In genomic region chr11:53087896-53088295, GRCm38 (mm10) we compare ENCODE assay signal across 3 mouse cellular contexts.
DNase-seq lines count a peak whose midpoint lies in the region.

No protein-coding gene starts in this region.

- DNase-seq in ES-CJ7 (ENCODE audit: low read depth, low spot score) (peak; percentile 41), R1 (ENCODE audit: low read depth, low spot score) (peak; percentile 67), ZHBTc4 (ENCODE audit: low read depth, low spot score) (peak; percentile 71)
